Mouse (Mus musculus): ENCODE data around the gene Gtf3c1. TPM values are rescaled to one million over a fixed set of nuclear protein-coding genes. Genes with fewer than 3 reads are reported as not detected.

Gtf3c1 gene
- polyA plus RNA-seq (2012; ENCODE audit: low replicate concordance): 73.3 and 91.5 TPM in 2 replicates

GRCm38 (mm10) chr7:125707593-125708022 lies at the start of gene Gtf3c1, which contains the start of gene D430042O09Rik:
Gene Gtf3c1, minus strand, starts transcription at chr7:125707780.
Gene D430042O09Rik, plus strand, starts transcription at chr7:125707888.

DNA sequence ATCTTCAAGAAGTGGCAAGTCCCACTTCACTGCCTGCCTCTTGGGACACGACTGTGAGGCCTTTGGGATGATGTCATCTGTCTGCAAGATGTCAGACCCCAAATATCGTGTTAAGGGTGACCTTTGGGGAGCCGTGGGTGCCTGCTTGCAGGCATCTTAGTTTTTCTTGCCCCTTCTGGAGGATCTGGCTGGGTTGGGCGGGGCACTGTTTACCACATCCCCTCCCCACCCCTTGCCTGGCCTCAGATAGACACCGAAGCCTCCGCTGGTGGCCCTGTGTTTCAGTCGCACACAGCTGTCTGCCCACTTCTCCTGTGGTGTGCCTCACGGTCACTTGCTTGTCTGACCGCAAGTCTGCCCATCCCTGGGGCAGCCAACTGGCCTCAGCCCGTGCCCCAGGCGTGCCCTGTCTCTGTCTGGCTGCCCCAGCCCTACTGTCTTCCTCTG lies 104.4 kb downstream of the Gtf3c1 start, which contains the start of gene Il21r:
TSS of gene Il21r (plus strand) at position 245 of the 447 bp plus-strand sequence.

Other genes starting within 250 kb of the Gtf3c1 start
- gene Nsmce1, start 216.2 kb downstream of the Gtf3c1 start, polyA plus RNA-seq (2012; ENCODE audit: low replicate concordance): 11.6 and 12.2 TPM in 2 replicates
- 90.0 and 123 TPM in 2 replicates for gene Il4ra, start 155.7 kb downstream of the Gtf3c1 start, polyA plus RNA-seq (2012; ENCODE audit: low replicate concordance)
- 49.3 and 98.2 TPM in 2 replicates for gene Il21r, start 104.4 kb downstream of the Gtf3c1 start, polyA plus RNA-seq (2012; ENCODE audit: low replicate concordance)
- gene D430042O09Rik, start 108 bp upstream of the Gtf3c1 start, polyA plus RNA-seq (2012; ENCODE audit: low replicate concordance): 3.1 and 6.1 TPM in 2 replicates

All from hematopoietic multipotent progenitor cell, adult 10-12 weeks (in vitro differentiated cells).